Mouse (Mus musculus) ES-Bruce4 (cell line): ENCODE results near the gene App.

ENCODE experiments used
- CTCF ChIP-seq: IDR thresholded peaks from one replicate; pipeline ENCODE4 v1.8.1; 2011; ENCODE audit warnings: low read depth, low read length
- POLR2A ChIP-seq: IDR thresholded peaks from one replicate; pipeline ENCODE4 v1.8.1; 2011; ENCODE audit warnings: low read length; ENCODE audit not compliant: insufficient read depth

GRCm38 (mm10) chr16:85118916-85119315, 54.6 kb downstream of the App start:
- TF ChIP-seq CTCF (no peak), POLR2A (no peak)
